Mouse (Mus musculus): ENCODE results near the gene Ltbp3.

Ltbp3 gene

GRCm38 (mm10) chr19:5713730-5714129, 27.0 kb upstream of the Ltbp3 start:
- CTCF ChIA-PET, result interaction anchor here (0.5 to 4.8 kb wide), 14 partner anchors 12 to 564 kb away, joined by 3 to 78 read pairs (median 5); partner anchors contain the start of genes Efemp2 (in 1 of the 4), Ehbp1l1 (in 1 of the 4), Fam89b (in 1 of the 4) and Scyl1 (in 1 of the 4)
- POLR2A ChIA-PET, result interaction anchor here (0.5 to 2.6 kb wide), 21 partner anchors 9 to 405 kb away, joined by 3 to 19 read pairs (median 3); partner anchors contain the start of genes Ehbp1l1 (in 2 of the 4), Ap5b1 (in 1 of the 4), Map3k11 (in 1 of the 4) and Pcnx3 (in 1 of the 4)

- POLR2A ChIA-PET, result interaction anchor here (0.6 to 3.0 kb wide), 42 partner anchors 9 to 303 kb away, joined by 3 to 22 read pairs (median 3); partner anchors contain the start of genes Ehbp1l1 (in 3 of the 4), Pcnx3 (in 2 of the 4), Fam89b (in 1 of the 4) and Map3k11 (in 1 of the 4)
- CTCF ChIA-PET, result interaction anchor here (0.6 to 3.0 kb wide), 29 partner anchors 8 to 208 kb away, joined by 3 to 29 read pairs (median 4); partner anchors contain the start of genes Ap5b1 (in 2 of the 4), Ehbp1l1 (in 2 of the 4), Fam89b (in 2 of the 4) and Cdc42ep2 (in 1 of the 4)
Observed at GRCm38 (mm10) chr19:5715793-5716688, 24.7 kb upstream of the Ltbp3 start.

GRCm38 (mm10) chr19:5716955-5717354, 23.7 kb upstream of the Ltbp3 start:
- ChIA-PET CTCF (interaction anchor here (0.6 to 3.0 kb wide), 10 partner anchors 9 to 218 kb away, joined by 3 to 29 read pairs (median 5); partner anchors contain the start of genes Ap5b1 (in 2 of the 4), Fam89b (in 2 of the 4) and Ehbp1l1 (in 1 of the 4)), POLR2A (interaction anchor here in 3 of 4 experiments (0.8 to 3.0 kb wide), 11 partner anchors 8 to 229 kb away, joined by 3 to 22 read pairs (median 6); partner anchors contain the start of genes Ehbp1l1 (in 2 of the 3), Fam89b (in 1 of the 3), Map3k11 (in 1 of the 3) and Mus81 (in 1 of the 3))

GRCm38 (mm10) chr19:5721233-5721632, 19.5 kb upstream of the Ltbp3 start:
- POLR2A ChIA-PET, result interaction anchor here in 1 of 4 experiments (1.1 kb wide), 1 partner anchor 8 kb away, joined by 3 read pairs; the partner anchor contains the start of gene Fam89b

GRCm38 (mm10) chr19:5722848-5723425, 17.8 kb upstream of the Ltbp3 start:
- CTCF ChIA-PET, result interaction anchor here in 1 of 4 experiments (0.7 to 8.3 kb wide), 2 partner anchors 11 to 1219 kb away, joined by 4 to 78 read pairs; partner anchors contain the start of gene Gpr137
- POLR2A ChIA-PET, result interaction anchor here (0.6 to 0.8 kb wide), 5 partner anchors 18 to 166 kb away, joined by 3 to 6 read pairs (median 3); partner anchors contain the start of gene Ltbp3 (in 1 of the 4)

More at GRCm38 (mm10) chr19:5721233-5721632, 19.5 kb upstream of the Ltbp3 start:
- CTCF ChIA-PET, result interaction anchor here in 2 of 4 experiments (0.6 to 1.9 kb wide), 2 partner anchors 11 to 458 kb away, joined by 4 to 8 read pairs; no protein-coding TSS in a partner anchor

GRCm38 (mm10) chr19:5723934-5724548, 16.7 kb upstream of the Ltbp3 start:
- POLR2A ChIA-PET, result interaction anchor here in 3 of 4 experiments (0.5 to 3.8 kb wide), 10 partner anchors 8 to 362 kb away, joined by 3 to 19 read pairs (median 4); partner anchors contain the start of gene Mus81 (in 1 of the 3)
- CTCF ChIA-PET, result interaction anchor here (0.6 to 8.3 kb wide), 7 partner anchors 8 to 404 kb away, joined by 3 to 78 read pairs (median 4); partner anchors contain the start of gene Snx15 (in 1 of the 4)

GRCm38 (mm10) chr19:5724549-5724941, 16.2 kb upstream of the Ltbp3 start:
- CTCF ChIA-PET, result interaction anchor here (0.8 to 8.3 kb wide), 6 partner anchors 9 to 403 kb away, joined by 3 to 78 read pairs (median 4); partner anchors contain the start of gene Snx15 (in 1 of the 4)

GRCm38 (mm10) chr19:5725029-5725707, 15.5 kb upstream of the Ltbp3 start:
- ChIA-PET POLR2A (interaction anchor here (0.7 to 5.0 kb wide), 25 partner anchors 9 to 268 kb away, joined by 3 to 23 read pairs (median 4); partner anchors contain the start of genes Ccdc85b (in 1 of the 4), Map3k11 (in 1 of the 4), Mus81 (in 1 of the 4) and Pcnx3 (in 1 of the 4)), CTCF (interaction anchor here (1.1 to 8.3 kb wide), 9 partner anchors 9 to 402 kb away, joined by 3 to 78 read pairs (median 5); partner anchors contain the start of genes Ap5b1 (in 1 of the 4) and Snx15 (in 1 of the 4))

More at GRCm38 (mm10) chr19:5724549-5724941, 16.2 kb upstream of the Ltbp3 start:
- POLR2A ChIA-PET, result interaction anchor here in 3 of 4 experiments (0.5 to 5.0 kb wide), 14 partner anchors 9 to 361 kb away, joined by 3 to 23 read pairs (median 4); partner anchors contain the start of genes Ccdc85b (in 1 of the 3) and Mus81 (in 1 of the 3)

- CTCF ChIA-PET, result interaction anchor here (0.6 to 8.3 kb wide), 19 partner anchors 10 to 355 kb away, joined by 3 to 78 read pairs (median 5); partner anchors contain the start of gene Ap5b1 (in 2 of the 4)
- POLR2A ChIA-PET, result interaction anchor here (0.6 to 5.0 kb wide), 38 partner anchors 9 to 1852 kb away, joined by 3 to 23 read pairs (median 4); partner anchors contain the start of genes Capn1 (in 1 of the 4), Ccdc85b (in 1 of the 4), Cdca5 (in 1 of the 4) and Cfl1 (in 1 of the 4)
Observed at GRCm38 (mm10) chr19:5725767-5726515, 14.8 kb upstream of the Ltbp3 start, which contains the start of gene Ehbp1l1. TSS of gene Ehbp1l1 (minus strand) at chr19:5726317.

- POLR2A ChIA-PET, result interaction anchor here (0.5 to 5.0 kb wide), 34 partner anchors 7 to 358 kb away, joined by 3 to 23 read pairs (median 4); partner anchors contain the start of genes Map3k11 (in 2 of the 4), Pcnx3 (in 2 of the 4), Capn1 (in 1 of the 4) and Ccdc85b (in 1 of the 4)
- CTCF ChIA-PET, result interaction anchor here (0.5 to 8.3 kb wide), 54 partner anchors 9 to 655 kb away, joined by 3 to 78 read pairs (median 4); partner anchors contain the start of genes Ap5b1 (in 2 of the 4), Pcnx3 (in 2 of the 4), Cdc42ep2 (in 1 of the 4) and Cfl1 (in 1 of the 4)
Observed at GRCm38 (mm10) chr19:5726961-5727578, 13.6 kb upstream of the Ltbp3 start.

GRCm38 (mm10) chr19:5727701-5728100, 13.0 kb upstream of the Ltbp3 start:
- CTCF ChIA-PET, result interaction anchor here (0.5 to 8.3 kb wide), 52 partner anchors 8 to 656 kb away, joined by 3 to 78 read pairs (median 4); partner anchors contain the start of genes Pcnx3 (in 2 of the 4), Ap5b1 (in 1 of the 4), Cdc42ep2 (in 1 of the 4) and Cfl1 (in 1 of the 4)
- POLR2A ChIA-PET, result interaction anchor here (0.5 to 5.0 kb wide), 27 partner anchors 11 to 357 kb away, joined by 3 to 23 read pairs (median 4); partner anchors contain the start of genes Map3k11 (in 2 of the 4), Pcnx3 (in 2 of the 4), Ccdc85b (in 1 of the 4) and Cdca5 (in 1 of the 4)

GRCm38 (mm10) chr19:5728631-5729443, 11.9 kb upstream of the Ltbp3 start:
- CTCF ChIA-PET, result interaction anchor here (0.5 to 8.3 kb wide), 35 partner anchors 9 to 657 kb away, joined by 3 to 78 read pairs (median 4); partner anchors contain the start of genes Ap5b1 (in 1 of the 4), Frmd8 (in 1 of the 4), Map3k11 (in 1 of the 4) and Mus81 (in 1 of the 4)
- POLR2A ChIA-PET, result interaction anchor here (0.6 to 5.0 kb wide), 52 partner anchors 8 to 399 kb away, joined by 3 to 23 read pairs (median 4); partner anchors contain the start of genes Mus81 (in 2 of the 4), AI837181 (in 1 of the 4), Ccdc85b (in 1 of the 4) and Drap1 (in 1 of the 4)

- ChIA-PET POLR2A (interaction anchor here (0.6 to 5.0 kb wide), 41 partner anchors 9 to 398 kb away, joined by 3 to 23 read pairs (median 4); partner anchors contain the start of genes AI837181 (in 1 of the 4), Drap1 (in 1 of the 4), Kat5 (in 1 of the 4) and Map3k11 (in 1 of the 4)), CTCF (interaction anchor here (0.5 to 8.3 kb wide), 20 partner anchors 13 to 399 kb away, joined by 3 to 78 read pairs (median 4); partner anchors contain the start of genes Ap5b1 (in 1 of the 4), Frmd8 (in 1 of the 4), Sipa1 (in 1 of the 4) and Snx32 (in 1 of the 4))
Observed at GRCm38 (mm10) chr19:5729444-5729815, 11.3 kb upstream of the Ltbp3 start, which contains the start of gene Fam89b. TSS of gene Fam89b (minus strand) at chr19:5729653.

Data from embryonic stem cell, embryonic (primary cell).